Mouse (Mus musculus) CH12.LX (cell line): ENCODE measurements around the gene Gm9999. TPM values are rescaled to one million over a fixed set of nuclear protein-coding genes. Genes with fewer than 3 reads are reported as not detected.
A peak's percentile ranks its signal among the peaks of the same experiment; 100 is the strongest.

ENCODE experiments used
- DNase-seq: peaks from one replicate; pipeline ENCODE4 v3.0.0-alpha.2; 2013; ENCODE audit errors: extremely low read depth
- H3K27ac ChIP-seq: 2 replicates; pipeline ENCODE4 v1.5.1; 2012; ENCODE audit warnings: low read depth, mild to moderate bottlenecking, control low read depth, moderate library complexity; ENCODE audit not compliant: insufficient read depth
- H3K27me3 ChIP-seq: replicated peaks from 2 replicates; pipeline ENCODE3; 2012; ENCODE audit warnings: inconsistent platforms
- H3K36me3 ChIP-seq, 2 experiments: replicated peaks in 1 of 2; 2 replicates each; pipeline versions ENCODE3 to v1.6.1; 2012; ENCODE audit warnings: inconsistent platforms in 1 of 2, low read length in 1 of 2, mild to moderate bottlenecking in 1 of 2, mixed read lengths in 1 of 2, moderate library complexity in 1 of 2; ENCODE audit not compliant: control insufficient read depth in 1 of 2, insufficient read depth in 1 of 2
- H3K4me1 ChIP-seq, 2 experiments: 2 replicates each; pipeline ENCODE4 v1.6.1; 2012; ENCODE audit warnings: inconsistent platforms in 1 of 2, moderate library complexity in 1 of 2; ENCODE audit not compliant: insufficient read depth in 2 of 2, control insufficient read depth in 1 of 2
- H3K4me2 ChIP-seq: 2 replicates; pipeline ENCODE4 v1.6.1; 2012; ENCODE audit warnings: low read depth, mild to moderate bottlenecking, control low read depth; ENCODE audit not compliant: poor library complexity, insufficient read depth, severe bottlenecking
- H3K4me3 ChIP-seq, 3 experiments: fragments of 150-350 bp in 1 of 3; sonication (generic) in 1 of 3; replicated peaks in 1 of 3; 2 replicates each; pipeline versions ENCODE3 to v1.5.1; 2011 to 2012; ENCODE audit warnings: low read depth in 2 of 3, low read length in 2 of 3, mild to moderate bottlenecking in 2 of 3, moderate library complexity in 2 of 3, control low read depth in 1 of 3, improper control_type of control experiment in 1 of 3, inconsistent platforms in 1 of 3, mixed read lengths in 1 of 3; ENCODE audit not compliant: poor library complexity in 1 of 3
- H3K79me2 ChIP-seq: replicated peaks from 2 replicates; pipeline ENCODE4 v1.6.1; 2012; ENCODE audit warnings: mild to moderate bottlenecking, moderate library complexity; ENCODE audit not compliant: control insufficient read depth, poor library complexity, insufficient read depth, severe bottlenecking; ENCODE audit errors: extremely low read depth
- H3K9ac ChIP-seq: 2 replicates; pipeline ENCODE4 v1.6.1; 2012; ENCODE audit warnings: low read depth, mild to moderate bottlenecking, control low read depth, moderate library complexity; ENCODE audit not compliant: insufficient read depth
- H3K9me3 ChIP-seq: replicated peaks from 2 replicates; pipeline ENCODE3; 2012; ENCODE audit warnings: low read length, inconsistent platforms, mixed read lengths
- BHLHE40 ChIP-seq: IDR thresholded peaks from 2 replicates; pipeline ENCODE4 v1.6.1; 2011; ENCODE audit warnings: mild to moderate bottlenecking, low read depth, low read length, improper control_type of control experiment
- CHD2 ChIP-seq: IDR thresholded peaks from 2 replicates; pipeline ENCODE4 v1.6.1; 2011; ENCODE audit warnings: low read length, improper control_type of control experiment
- CTCF ChIP-seq, 2 experiments: IDR thresholded peaks in 1 of 2; conservative IDR thresholded peaks in 1 of 2; 2 replicates each; pipeline ENCODE4 v1.5.1; 2011 to 2012; ENCODE audit warnings: low read depth in 2 of 2, low read length in 2 of 2, improper control_type of control experiment in 1 of 2, inconsistent platforms in 1 of 2, mild to moderate bottlenecking in 1 of 2, moderate library complexity in 1 of 2
- E2F4 ChIP-seq: IDR thresholded peaks from 2 replicates; pipeline ENCODE4 v1.6.1; 2011; ENCODE audit warnings: low read depth, low read length, improper control_type of control experiment; ENCODE audit not compliant: insufficient replicate concordance
- EP300 ChIP-seq: IDR thresholded peaks from 2 replicates; pipeline ENCODE4 v1.6.1; 2011; ENCODE audit warnings: low read length, improper control_type of control experiment
- ETS1 ChIP-seq: conservative IDR thresholded peaks from 2 replicates; pipeline ENCODE4 v1.6.1; 2012; ENCODE audit warnings: low read depth, mild to moderate bottlenecking, inconsistent platforms, low read length, improper control_type of control experiment, moderate library complexity
- GABPA ChIP-seq: IDR thresholded peaks from 2 replicates; pipeline ENCODE4 v1.6.1; 2012; ENCODE audit warnings: low read depth, low read length, improper control_type of control experiment, inconsistent platforms; ENCODE audit not compliant: insufficient replicate concordance
- HCFC1 ChIP-seq: IDR thresholded peaks from 2 replicates; pipeline ENCODE4 v1.6.1; 2012; ENCODE audit warnings: low read depth, mild to moderate bottlenecking, inconsistent platforms, low read length, improper control_type of control experiment
- IRF4 ChIP-seq: IDR thresholded peaks from 2 replicates; pipeline ENCODE4 v1.6.1; 2014; ENCODE audit warnings: low read depth, mild to moderate bottlenecking, inconsistent platforms, low read length, improper control_type of control experiment
- JUN ChIP-seq: IDR thresholded peaks from 2 replicates; pipeline ENCODE4 v1.6.1; 2011; ENCODE audit warnings: low read depth, mild to moderate bottlenecking, low read length, improper control_type of control experiment, moderate library complexity; ENCODE audit not compliant: insufficient read depth
- JUND ChIP-seq: conservative IDR thresholded peaks from 2 replicates; pipeline ENCODE4 v1.6.1; 2011; ENCODE audit warnings: low read depth, low read length, improper control_type of control experiment
- MAFK ChIP-seq: IDR thresholded peaks from 2 replicates; pipeline ENCODE4 v1.6.1; 2011; ENCODE audit warnings: low read length, improper control_type of control experiment; ENCODE audit not compliant: insufficient replicate concordance
- MAX ChIP-seq: IDR thresholded peaks from 2 replicates; pipeline ENCODE4 v1.6.1; 2011; ENCODE audit warnings: low read length, improper control_type of control experiment
- MEF2A ChIP-seq: IDR thresholded peaks from 2 replicates; pipeline ENCODE4 v1.6.1; 2014; ENCODE audit warnings: low read depth, mild to moderate bottlenecking, inconsistent platforms, low read length, improper control_type of control experiment, borderline replicate concordance
- MYC ChIP-seq: IDR thresholded peaks from 2 replicates; pipeline ENCODE4 v1.6.1; 2011; ENCODE audit warnings: low read depth, mild to moderate bottlenecking, improper control_type of control experiment, low read length
- NELFE ChIP-seq: IDR thresholded peaks from 2 replicates; pipeline ENCODE4 v1.6.1; 2011; ENCODE audit warnings: low read depth, low read length, improper control_type of control experiment
- POLR2A ChIP-seq: IDR thresholded peaks from 2 replicates; pipeline ENCODE4 v1.6.1; 2011; ENCODE audit warnings: low read depth, mild to moderate bottlenecking, improper control_type of control experiment, low read length
- RCOR1 ChIP-seq: conservative IDR thresholded peaks from 2 replicates; pipeline ENCODE4 v1.6.1; 2012; ENCODE audit warnings: low read depth, mild to moderate bottlenecking, inconsistent platforms, low read length, improper control_type of control experiment
- SIN3A ChIP-seq: IDR thresholded peaks from 2 replicates; pipeline ENCODE4 v1.6.1; 2012; ENCODE audit warnings: low read length, improper control_type of control experiment, inconsistent platforms
- SMC3 ChIP-seq: IDR thresholded peaks from 2 replicates; pipeline ENCODE4 v1.6.1; 2011; ENCODE audit warnings: low read depth, low read length, improper control_type of control experiment
- TBP ChIP-seq: conservative IDR thresholded peaks from 2 replicates; pipeline ENCODE4 v1.6.1; 2011; ENCODE audit warnings: low read depth, low read length, improper control_type of control experiment
- TCF12 ChIP-seq: IDR thresholded peaks from 2 replicates; pipeline ENCODE4 v1.6.1; 2014; ENCODE audit warnings: low read depth, mild to moderate bottlenecking, inconsistent platforms, low read length, improper control_type of control experiment
- UBTF ChIP-seq: IDR thresholded peaks from 2 replicates; pipeline ENCODE4 v1.6.1; 2012; ENCODE audit warnings: low read depth, mild to moderate bottlenecking, inconsistent platforms, low read length, improper control_type of control experiment, moderate library complexity
- ZNF384 ChIP-seq: IDR thresholded peaks from 2 replicates; pipeline ENCODE4 v1.6.1; 2012; ENCODE audit warnings: low read depth, low read length, improper control_type of control experiment, inconsistent platforms
- dilution Hi-C: fragments of 300-500 bp; cut with MboI; formaldehyde crosslinking; loops from 2 replicates; pipeline ENCODE4 v1.14.3; 2020; ENCODE audit warnings: low sequenced_read_pairs; ENCODE audit not compliant: extremely low pct_unique_long_range_greater_than_20kb, extremely low pct_ligation_motif_present
- in situ Hi-C: fragments of 300-500 bp; cut with MboI; formaldehyde crosslinking; loops from 3 replicates; pipeline ENCODE4 v1.14.3; 2019; ENCODE audit warnings: low sequenced_read_pairs, low pct_ligation_motif_present, low pct_unique_long_range_greater_than_20kb, mixed read lengths
- polyA plus RNA-seq: library from polyadenylated mRNA; unstranded; fragments of >175 nt; gene quantifications from 2 replicates; pipeline ENCODE4 v1.2.1, GENCODE M21; 2012; ENCODE audit warnings: low read depth; ENCODE audit not compliant: insufficient read length
- total RNA-seq, 2 experiments: library from RNA; depleted of rRNA; stranded (reverse); fragments of 300-350 nt in 1 of 2; fragments of >200 nt in 1 of 2; gene quantifications; 2 replicates each; pipeline ENCODE4 v1.2.3; 2012 to 2014

Gene Gm9999
- total and polyA plus RNA-seq, 3 experiments, result not detected

DNA sequence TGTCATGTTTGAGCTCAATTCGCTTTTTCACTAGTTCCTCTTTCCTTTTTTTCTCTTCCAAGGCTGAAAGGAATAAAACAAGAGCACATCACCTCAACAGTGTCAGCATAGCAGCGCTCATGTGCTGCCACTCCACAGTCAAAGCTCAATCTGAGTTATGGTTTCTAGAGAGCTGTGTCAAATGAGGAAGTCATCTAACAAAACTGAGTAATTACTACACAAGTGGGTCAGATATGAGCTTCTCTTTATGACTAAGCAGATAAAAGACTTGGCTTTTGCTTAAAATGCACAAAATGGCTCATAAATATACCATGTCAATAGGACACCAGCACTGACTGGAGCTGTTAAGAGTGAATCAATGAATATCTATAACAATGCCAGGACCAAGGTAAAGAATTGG, 15.6 kb downstream of the Gm9999 start:
- no peak overlapping the region for H3K9ac ChIP-seq
- H3K4me2 ChIP-seq, result peak overlapping the region; percentile 89; the same call in 1 of the 2 replicates
- H3K4me1 ChIP-seq, result peaks cover 20 to 82% of the 10 kb centered on the region in 2 experiments
- no peaks in the 10 kb centered on the region for H3K9me3 ChIP-seq
- dilution Hi-C loops, result no loop called here
- DNase-seq, result peak; percentile 93
- H3K27me3 ChIP-seq, result no peaks in the 10 kb centered on the region
- H3K27ac ChIP-seq, result peak overlapping the region; percentile 74
- no peak overlapping the region for H3K4me3 ChIP-seq
- H3K36me3 ChIP-seq, result peaks cover 40 to 71% of the 10 kb centered on the region in 2 experiments
- TF ChIP-seq EP300 (peak; percentile 100), RCOR1 (peak; percentile 96), CHD2 (peak; percentile 72), ZNF384 (no peak), SMC3 (peak; percentile 5; the same call in 1 of the 2 replicates), IRF4 (peak; percentile 100), MAX (no peak), E2F4 (no peak), TCF12 (peak; percentile 77), JUN (peak; percentile 98), CTCF (conservative IDR thresholded peaks at IDR 0.05 in 1 of 2, IDR thresholded peaks at IDR 0.05 in 1 of 2; ENCODE audit: low read depth in 2 of 2, low read length in 2 of 2) (no peak), SIN3A (peak; percentile 77), HCFC1 (no peak), NELFE (no peak), TBP (peak; percentile 85), JUND (peak; percentile 100), UBTF (0 out of 2 replicates have a peak, but pooled peaks have one; percentile 51), MEF2A (peak; percentile 67; the same call in 1 of the 2 replicates), BHLHE40 (peak; percentile 95), GABPA (no peak), POLR2A (no peak), ETS1 (peak; percentile 86), MYC (peak; percentile 66), MAFK (peak; percentile 89)
- in situ Hi-C loops, result no loop called here
- H3K79me2 ChIP-seq, result peaks cover 53% of the 10 kb centered on the region
